Mouse (Mus musculus): ENCODE measurements around the gene Ap4b1.

GRCm38 (mm10) chr3:103810967-103811366 is 1.6 kb downstream of the Ap4b1 start:
- TF ChIP-seq MAFK (IDR thresholded peaks at IDR 0.05; ENCODE audit: insufficient read depth, low read depth, low read length) (no peak), ZC3H11A (IDR thresholded peaks at IDR 0.05; ENCODE audit: borderline replicate concordance, low read depth, low read length) (no peak), HCFC1 (IDR thresholded peaks at IDR 0.05; ENCODE audit: borderline replicate concordance, insufficient read depth, low read length) (no peak), CHD2 (IDR thresholded peaks at IDR 0.05; ENCODE audit: low read depth, low read length) (no peak), ZNF384 (IDR thresholded peaks at IDR 0.05; ENCODE audit: low read depth, low read length) (no peak)

Data from ES-E14 (cell line).